8 mouse cellular contexts compared by ENCODE assay signal in the genomic region with DNA sequence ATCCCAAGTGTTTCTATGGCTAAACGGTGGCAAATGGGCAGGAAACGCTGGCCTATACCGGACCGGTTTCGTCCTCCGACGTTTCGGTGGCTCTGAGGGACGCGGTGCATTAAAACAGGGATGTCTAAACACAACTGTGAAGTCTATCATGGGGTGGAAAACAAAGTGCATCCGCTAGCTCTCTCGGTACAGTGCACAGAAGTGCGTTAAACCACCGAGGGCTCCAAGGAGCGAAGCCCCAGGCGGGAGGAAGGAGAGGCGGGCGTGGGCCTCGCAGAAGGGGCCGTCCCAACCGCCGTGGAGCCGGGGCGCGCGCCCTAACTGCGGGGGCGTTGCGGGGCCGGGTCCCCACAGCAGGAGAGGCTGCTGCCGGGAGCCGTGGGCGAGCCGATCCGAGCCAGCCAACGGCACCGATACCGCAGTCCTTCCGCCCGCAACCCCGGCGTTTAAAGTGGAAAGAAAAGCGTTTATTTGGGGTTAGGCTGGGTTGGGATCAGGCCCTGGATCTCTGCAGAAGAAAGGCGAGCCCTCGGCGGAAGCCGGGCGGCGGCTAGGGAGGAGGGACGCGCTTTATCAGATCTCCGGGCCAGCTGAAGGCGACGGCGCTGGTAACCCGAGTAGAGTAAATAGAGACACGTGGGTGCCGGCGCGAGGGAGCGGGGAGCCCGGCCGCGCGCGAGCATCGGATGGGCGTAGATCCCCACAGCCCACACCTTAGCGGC. TPM values are rescaled to one million over a fixed set of nuclear protein-coding genes. Genes with fewer than 3 reads are reported as not detected.
DNase-seq lines count a peak whose midpoint lies in the region; ATAC-seq lines count a peak whose summit lies in the region.

No protein-coding gene starts in this region.

- H3K4me2 ChIP-seq in heart, embryonic 14.5 days (ENCODE audit: low read length): peak overlapping the region; percentile 98

- WGBS in heart, embryonic 14.5 days: under 1% methylated on average over 67 of the region's 69 CpGs

- peaks cover 5 to 25% of the 10 kb centered on the region in 2 experiments; a peak in 3 of 4 replicates for H3K4me1 ChIP-seq in heart, embryonic 14.5 days (ENCODE audit: control insufficient read depth in 2 of 2, insufficient read depth in 2 of 2, low read length in 2 of 2)
- H3K4me1 ChIP-seq in megakaryocyte, embryonic 14.5 days: peaks cover 40% of the 10 kb centered on the region

- H3K27ac ChIP-seq in heart, embryonic 14.5 days (replicated peaks in 1 of 2; ENCODE audit: control insufficient read depth in 1 of 2, insufficient read depth in 1 of 2, low read depth in 2 of 2, low read length in 2 of 2): no peak overlapping the region

- peak overlapping the region; percentile 75 for H3K9ac ChIP-seq in heart, embryonic 14.5 days (ENCODE audit: low read length)

- no peaks in the 10 kb centered on the region for H3K9me3 ChIP-seq in heart, embryonic 14.5 days (ENCODE audit: control insufficient read depth, low read length)
- peaks cover 6% of the 10 kb centered on the region; the same call in 1 of the 2 replicates for H3K9me3 ChIP-seq in megakaryocyte, embryonic 14.5 days

- ATAC-seq in common myeloid progenitor, adult 5-6 weeks (replicated peaks; ENCODE audit: low read depth, poor library complexity, severe bottlenecking): peak; percentile 74
- peak; percentile 55 for ATAC-seq in heart, embryonic 14.5 days (ENCODE audit: insufficient number of reproducible peaks, insufficient read depth, low FRiP score, low read depth)
- no peak for ATAC-seq in erythroblast, adult 5-6 weeks (replicated peaks; ENCODE audit: low FRiP score, poor library complexity, severe bottlenecking)

- H3K27me3 ChIP-seq in heart, embryonic 14.5 days (ENCODE audit: control insufficient read depth, insufficient read depth, low read length): peaks cover 49% of the 10 kb centered on the region
- peaks cover 92% of the 10 kb centered on the region for H3K27me3 ChIP-seq in megakaryocyte, embryonic 14.5 days (replicated peaks)

- H3K4me3 ChIP-seq in heart, embryonic 14.5 days (ENCODE audit: control insufficient read depth in 1 of 2, insufficient read depth in 1 of 2, low read depth in 1 of 2, low read length in 2 of 2): peak overlapping the region; percentile 60 to 67
- H3K4me3 ChIP-seq in megakaryocyte, embryonic 14.5 days (replicated peaks): peak overlapping the region; percentile 91

- DNase-seq in right cerebral cortex, postnatal 4 days: peak; percentile 26
- DNase-seq in right cerebral cortex, postnatal 14 days: no peak
- peak; percentile 56 for DNase-seq in kidney, postnatal 14 days
- peak; percentile 31 to 34 for DNase-seq in spleen, postnatal 14 days (ENCODE audit: low spot score in 2 of 2)

- H3K36me3 ChIP-seq in heart, embryonic 14.5 days (ENCODE audit: control insufficient read depth, insufficient read depth, low read length): no peaks in the 10 kb centered on the region
- H3K36me3 ChIP-seq in megakaryocyte, embryonic 14.5 days (replicated peaks; ENCODE audit: low read length): no peaks in the 10 kb centered on the region

RNA-seq across cellular contexts. Expression of a gene that starts 1.7 kb away (rescaled TPM):
- not detected in 2 replicates for total RNA-seq in common myeloid progenitor, adult 5-6 weeks (2017)
- polyA plus RNA-seq in heart, embryonic 14.5 days (2014; fragmentation: Nextera tagmentation; extraction: Ambion mirVana): 5.3 and 5.6 TPM in 2 replicates
- 0.87 TPM in 1 of 2 replicates, not detected in the other for polyA plus RNA-seq in megakaryocyte, embryonic 14.5 days (2012; ENCODE audit: insufficient read depth, low replicate concordance)
- not detected in 2 replicates for total RNA-seq in erythroblast, adult 5-6 weeks (2015; ENCODE audit: low replicate concordance)
- 0.14 and 0.60 TPM in 2 replicates for total RNA-seq in erythroblast, adult 5-6 weeks (2017; ENCODE audit: low replicate concordance)
